Comparison of ENCODE assay signal across 12 mouse cellular contexts in the genomic region with DNA sequence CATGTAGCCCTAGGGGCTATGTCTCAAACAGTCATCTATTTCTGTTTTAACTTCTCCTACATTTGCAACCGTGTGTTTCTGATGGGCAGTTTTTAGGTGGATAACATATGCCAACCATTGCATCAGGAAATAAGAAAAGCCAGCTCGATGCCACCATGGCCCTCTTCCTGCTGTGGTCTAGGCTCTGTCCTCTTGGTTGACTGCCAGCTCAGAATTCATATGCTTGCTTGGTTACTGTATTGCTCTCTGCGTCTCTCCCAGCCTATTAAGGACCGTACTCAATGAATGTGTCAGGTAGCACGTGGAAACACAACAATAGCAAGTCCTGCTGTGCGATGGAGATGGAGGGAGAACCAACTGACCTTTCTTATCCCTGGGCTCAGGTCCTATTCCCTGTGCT.
"Had no signal": no experiment of that assay in that cellular context is flagged by ENCODE, and none has a peak within 500 bp of the region (broad histone marks: within the 10 kb centered on the region; RNA-seq: fewer than 3 reads in every experiment).

No protein-coding gene starts in this region.

- DNase-seq: gastrocnemius, adult 2 months; gastrocnemius, postnatal 10 days; gastrocnemius, postnatal 25 days; heart, postnatal 10 days; heart, postnatal 4 days; kidney, adult 18-20 months; kidney, adult 8-10 months; kidney, postnatal 10 days; kidney, postnatal 25 days; kidney, postnatal 4 days; liver; liver, embryonic 13.5 days had no signal
